Mouse (Mus musculus) neutrophil, adult 83 days (primary cell): Measurements from ENCODE around the gene Gm17402. TPM values are rescaled to one million over a fixed set of nuclear protein-coding genes. Genes with fewer than 3 reads are reported as not detected.

Experiments used
- total RNA-seq, 2 experiments: library from RNA; stranded (reverse); gene quantifications; one replicate each; pipeline ENCODE4 v1.2.4; 2023

The Gm17402 gene
- not detected for total RNA-seq

DNA sequence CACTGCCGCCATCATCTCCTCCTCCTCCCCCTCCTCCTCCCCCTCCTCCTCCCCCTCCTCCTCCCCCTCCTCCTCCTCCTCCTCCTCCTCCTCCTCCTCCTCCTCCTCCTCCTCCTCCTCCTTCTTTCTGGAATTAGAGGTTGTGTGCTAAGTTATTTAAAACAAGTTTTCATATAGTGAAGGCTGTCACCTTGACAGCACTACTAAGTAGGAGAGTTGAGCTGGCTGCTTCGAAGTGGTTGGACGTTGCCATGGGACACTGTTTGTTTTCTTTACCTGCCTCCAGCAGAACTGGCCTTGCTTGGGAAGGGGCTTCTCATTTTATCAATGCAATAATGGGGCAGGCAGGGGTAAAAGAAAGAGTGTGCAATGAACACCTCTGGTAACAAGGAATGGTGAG lies at the start of gene Gm17402:
Gm17402 (minus strand) TSS at position 101 of the 400 bp plus-strand sequence.

DNA sequence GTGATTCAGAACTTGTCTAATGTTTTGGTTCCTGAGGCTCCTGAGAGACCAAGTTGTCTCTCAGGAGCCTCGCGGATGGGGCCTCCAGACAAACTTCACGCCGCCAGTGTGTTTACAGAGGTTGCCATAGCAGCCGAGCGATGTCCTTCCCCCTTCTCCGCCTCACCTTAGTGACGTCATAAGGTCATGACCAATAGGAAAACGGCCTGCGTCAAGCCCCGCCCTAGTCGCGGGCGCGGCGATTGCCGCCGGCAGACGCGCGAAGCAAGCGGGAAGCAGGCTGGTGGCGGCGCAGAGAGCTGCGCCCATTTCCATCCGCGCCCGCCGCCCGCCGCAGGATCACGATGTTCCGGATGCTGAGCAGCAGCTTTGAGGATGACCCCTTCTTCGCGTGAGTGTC lies 1.1 kb downstream of the Gm17402 start, which contains the start of gene Mlf1:
Mlf1 (plus strand) TSS at position 226 of the 400 bp plus-strand sequence.

Other genes with a start within 250 kb of the Gm17402 start
- gene Mlf1, start 1.1 kb downstream of the Gm17402 start, total RNA-seq = 1 to 10 TPM in 1 of 2 experiments, not detected in 1; 2.2 TPM
- 10 to 100 TPM; 21.9 to 22.1 TPM for gene Gfm1, start 54.9 kb upstream of the Gm17402 start, total RNA-seq
- gene Lxn, start 88.8 kb upstream of the Gm17402 start, total RNA-seq = 10 to 100 TPM in 1 of 2 experiments, 1 to 10 TPM in 1; 9.3 to 12.7 TPM
- gene Rarres1, start 140.4 kb upstream of the Gm17402 start, total RNA-seq = not detected
- 10 to 100 TPM; 50.1 to 54.7 TPM for gene Mfsd1, start 207.6 kb upstream of the Gm17402 start, total RNA-seq